Mouse (Mus musculus) heart, postnatal 10 days (tissue): Measurements from ENCODE around the gene Rpl10a. TPM values are rescaled to one million over a fixed set of nuclear protein-coding genes. Genes with fewer than 3 reads are reported as not detected.
"Not testable (repeated sequence)": the region's sequence is repeated elsewhere in the genome, so short reads cannot be mapped to it uniquely, and the experiment has no call there.

Experiments
- DNase-seq, 2 experiments: peaks; one replicate each; pipeline ENCODE4 v3.0.0; 2021
- intact Hi-C: fragments of 180-260 bp; cut with DNase I; formaldehyde crosslinking; loops from one replicate; pipeline ENCODE4 v1.15.1; 2025
- total RNA-seq, 2 experiments: library from RNA; stranded (reverse); gene quantifications; 2 replicates each; pipeline ENCODE4 v1.2.3; 2021

Rpl10a gene
- total RNA-seq, 2 experiments from 2014 or later = 584 to 595 TPM

DNA sequence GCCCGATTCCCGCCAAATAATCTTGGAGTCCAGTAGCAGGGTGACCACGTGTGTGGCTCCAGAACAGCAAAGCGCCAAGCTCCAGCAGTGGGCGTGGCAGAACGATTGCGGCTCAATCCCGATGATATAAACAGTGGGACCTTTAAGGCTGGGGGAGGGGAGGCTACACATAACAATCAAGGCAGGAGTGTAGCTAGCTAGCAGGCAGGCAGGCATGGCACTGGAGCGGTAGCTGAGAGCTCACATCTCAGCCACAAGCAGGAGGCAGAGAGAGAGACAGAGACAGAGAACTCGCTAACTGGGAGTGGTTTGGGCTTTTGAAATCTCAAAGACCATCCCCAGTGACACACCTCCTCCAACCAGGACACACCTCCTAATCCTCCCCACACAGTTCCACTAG lies 23.1 kb upstream of the Rpl10a start:
- intact Hi-C loops = no loop called here
- no peak for DNase-seq

DNA sequence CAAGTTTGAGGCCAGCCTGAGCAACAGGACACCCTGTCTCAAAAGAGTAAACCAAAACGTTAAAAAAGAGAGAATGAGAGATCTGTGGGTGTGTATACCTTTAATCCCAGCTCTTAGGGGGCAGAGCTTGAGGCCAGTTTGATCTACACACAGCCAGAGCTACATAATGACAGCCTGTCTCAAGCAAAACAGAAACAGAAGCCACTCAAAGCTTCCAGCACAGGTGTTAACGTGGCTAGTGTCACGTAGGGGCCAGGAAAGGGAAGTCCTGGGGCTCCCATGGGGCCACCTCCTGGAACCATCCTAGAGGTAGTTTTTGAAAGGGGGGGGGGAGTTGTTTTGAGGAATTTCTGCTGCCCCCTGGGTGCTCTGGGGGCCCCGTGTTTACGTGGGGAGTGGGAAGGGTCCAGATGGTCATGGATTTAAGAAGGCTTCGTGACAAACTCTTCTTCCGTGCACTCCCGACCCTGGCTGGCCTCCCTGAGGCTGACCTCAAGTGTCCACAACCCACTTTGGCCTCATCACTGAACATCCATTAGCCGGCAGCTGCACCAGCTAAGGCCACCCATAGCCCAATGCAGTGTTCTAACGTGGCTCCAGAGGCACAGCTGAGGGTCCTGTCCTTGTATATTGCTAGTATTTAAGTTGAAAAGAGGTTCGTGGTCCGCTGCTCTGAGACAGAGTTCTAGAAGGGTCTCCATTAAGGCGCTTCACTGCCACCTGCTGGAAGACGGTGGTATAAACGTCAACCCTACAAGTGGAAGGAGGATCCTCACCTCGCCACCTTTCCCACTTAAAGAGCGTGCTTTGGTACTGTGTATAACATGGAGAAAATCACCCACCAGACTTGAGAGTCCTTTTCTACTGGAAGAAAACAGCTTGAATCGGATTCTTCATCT lies 19.7 kb upstream of the Rpl10a start:
- DNase-seq = peak; percentile 92 to 96
- intact Hi-C loops = loop anchor here (1.0 to 2.0 kb wide), 3 partner anchors 18 to 82 kb away; partner anchors contain the start of gene Ppard

DNA sequence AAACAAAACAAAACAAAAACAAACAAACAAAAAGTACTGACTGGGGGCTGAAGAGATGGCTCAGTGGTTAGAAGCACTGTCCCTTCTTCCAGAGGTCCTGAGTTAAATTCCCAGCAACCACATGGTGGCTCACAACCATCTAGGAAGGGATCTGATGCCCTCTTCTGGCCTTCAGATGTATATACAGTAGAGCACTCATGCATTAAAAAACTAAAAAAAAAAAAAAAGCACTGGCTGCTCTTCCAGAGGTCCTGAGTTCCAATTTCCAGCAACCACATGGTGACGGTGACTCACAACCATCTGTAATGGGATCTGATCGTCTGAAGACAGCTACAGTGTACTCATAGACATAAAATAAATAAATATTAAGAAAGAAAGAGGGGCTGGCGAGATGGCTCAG lies 17.4 kb upstream of the Rpl10a start:
- no peak for DNase-seq
- intact Hi-C loops = no loop called here

DNA sequence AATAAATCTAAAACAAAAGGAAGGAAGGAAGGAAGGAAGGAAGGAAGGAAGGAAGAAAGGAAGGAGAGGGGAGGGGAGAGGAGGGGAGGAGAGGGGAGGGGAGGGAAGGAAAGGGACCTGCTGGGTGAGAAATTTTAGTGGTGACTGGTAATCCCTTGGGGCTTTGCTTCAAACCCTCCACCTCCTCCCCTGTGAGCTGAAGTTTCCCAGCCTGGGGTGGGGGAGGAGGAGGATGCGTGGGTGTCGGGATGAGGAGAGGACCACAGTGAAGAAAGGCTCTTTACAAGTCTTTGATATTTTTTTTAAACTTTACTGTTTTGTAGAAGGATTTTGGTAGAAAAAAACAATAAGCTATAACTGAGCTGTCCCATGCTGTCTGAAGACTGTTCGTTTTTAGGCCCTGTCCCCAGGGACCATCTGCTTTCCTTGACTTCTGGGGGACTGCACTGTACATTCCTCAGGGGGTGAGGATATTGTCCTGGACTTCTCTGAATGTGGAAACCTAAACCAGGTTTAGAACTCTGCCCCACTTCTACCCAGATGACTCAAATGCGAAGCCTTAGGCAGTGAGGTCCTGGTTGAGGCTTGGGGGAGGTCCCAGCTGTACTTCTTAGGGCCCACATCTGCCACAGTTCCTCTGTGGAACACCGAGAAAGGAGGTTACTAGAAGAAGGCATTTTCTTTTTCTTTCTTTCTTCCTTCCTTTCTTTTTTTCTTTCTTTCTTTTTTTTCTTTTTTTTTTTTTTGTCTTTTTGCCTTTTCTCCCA lies 16.7 kb upstream of the Rpl10a start:
- intact Hi-C loops = no loop called here
- DNase-seq = no peak

DNA sequence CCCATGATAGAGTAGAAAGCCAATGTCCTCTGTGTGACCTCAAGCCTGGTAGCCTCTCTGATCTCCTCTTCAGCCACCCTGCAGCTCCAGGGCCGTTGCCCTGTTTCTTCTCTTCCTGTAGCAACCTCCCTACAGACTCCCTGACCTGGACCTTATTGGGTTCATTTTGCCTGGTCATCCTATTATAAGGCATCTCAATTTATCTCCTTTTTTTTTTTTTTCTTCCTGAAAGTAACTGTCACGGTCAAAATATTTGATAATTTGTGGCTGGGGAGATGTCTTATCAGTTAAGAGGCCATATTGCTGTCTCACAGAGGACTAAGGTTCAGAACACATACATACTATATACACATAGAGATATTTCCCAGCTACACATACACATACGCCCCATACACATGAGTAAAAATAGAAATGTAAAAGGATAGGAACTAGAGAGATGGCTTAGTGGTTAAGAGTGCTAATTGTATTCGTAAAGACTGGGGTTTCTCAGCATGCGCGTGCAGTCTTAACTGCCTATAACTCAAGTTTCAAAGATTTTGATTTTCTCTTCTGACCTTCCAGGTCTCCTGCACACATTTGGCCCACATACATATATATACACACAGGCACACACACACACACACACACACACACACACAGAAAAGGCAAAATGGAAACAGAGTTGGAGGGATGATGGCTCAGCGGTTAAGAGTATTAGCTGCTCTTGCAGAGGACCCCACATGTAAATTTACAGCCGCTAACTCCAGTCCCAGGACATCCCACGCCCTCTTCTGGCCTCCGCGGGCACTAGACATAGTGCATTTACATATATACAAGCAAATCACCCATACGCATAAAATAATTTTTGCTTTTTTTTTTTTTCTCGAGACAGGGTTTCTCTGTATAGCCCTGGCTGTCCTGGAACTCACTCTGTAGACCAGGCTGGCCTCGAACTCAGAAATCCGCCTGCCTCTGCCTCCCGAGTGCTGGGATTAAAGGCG lies 15.7 kb upstream of the Rpl10a start:
- intact Hi-C loops = no loop called here
- peak in 1 of 2 experiments; percentile 50 for DNase-seq

DNA sequence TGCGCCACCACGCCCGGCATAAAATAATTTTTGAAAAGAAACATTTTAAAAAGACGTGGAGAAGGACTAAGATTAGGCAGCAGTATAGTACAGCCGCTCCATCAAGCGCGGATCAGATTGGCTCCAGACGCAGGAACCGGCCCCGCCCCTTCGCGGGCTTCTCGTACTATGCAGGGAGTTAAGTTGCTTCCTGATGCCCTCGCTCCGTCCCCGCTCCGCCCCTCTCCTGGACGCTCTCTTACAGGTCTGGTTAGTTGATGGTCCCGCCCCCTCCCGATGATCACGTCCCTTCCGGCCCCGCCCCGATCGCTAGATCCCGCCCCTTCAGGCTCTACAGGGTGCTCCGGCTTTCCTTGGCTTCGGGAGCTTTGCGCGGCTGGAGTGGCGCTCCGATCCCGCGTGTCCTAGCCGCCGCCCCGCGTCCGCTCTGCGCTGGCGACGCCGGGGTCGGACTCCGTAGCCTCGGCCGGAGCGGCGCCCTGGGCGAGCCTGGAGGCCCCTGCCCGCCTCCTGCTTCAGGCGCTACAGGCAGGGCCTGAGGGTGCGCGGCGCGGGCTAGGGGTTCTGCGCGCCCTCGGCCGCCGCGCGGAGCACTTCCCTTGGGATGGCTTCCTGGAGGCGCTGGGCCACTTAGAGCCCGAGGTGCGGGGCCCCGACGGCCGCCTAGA lies 14.9 kb upstream of the Rpl10a start, which contains the start of gene Fance:
TSS of gene Fance (plus strand) at position 308 of the 668 bp plus-strand sequence.
- DNase-seq = peak; percentile 95 to 96
- intact Hi-C loops = no loop called here

DNA sequence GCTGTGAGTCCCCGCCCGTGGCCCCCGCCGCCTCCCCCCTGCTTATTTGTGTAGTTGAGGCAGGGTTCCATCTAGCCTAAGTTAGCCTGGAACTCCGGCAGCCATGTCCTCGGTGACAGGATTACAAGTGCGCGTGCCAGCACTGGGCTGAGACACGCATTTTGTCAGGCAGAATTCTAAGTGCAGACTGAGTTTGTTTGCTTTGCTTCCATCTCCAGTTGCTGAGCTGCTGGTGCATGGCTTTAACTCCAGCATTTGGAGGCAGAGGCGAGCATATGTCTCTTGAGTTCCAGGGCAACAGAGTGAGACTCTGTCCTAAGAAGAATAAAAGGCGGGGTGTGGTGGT lies 14.4 kb upstream of the Rpl10a start:
- DNase-seq = peak; percentile 46 to 59
- intact Hi-C loops = no loop called here

DNA sequence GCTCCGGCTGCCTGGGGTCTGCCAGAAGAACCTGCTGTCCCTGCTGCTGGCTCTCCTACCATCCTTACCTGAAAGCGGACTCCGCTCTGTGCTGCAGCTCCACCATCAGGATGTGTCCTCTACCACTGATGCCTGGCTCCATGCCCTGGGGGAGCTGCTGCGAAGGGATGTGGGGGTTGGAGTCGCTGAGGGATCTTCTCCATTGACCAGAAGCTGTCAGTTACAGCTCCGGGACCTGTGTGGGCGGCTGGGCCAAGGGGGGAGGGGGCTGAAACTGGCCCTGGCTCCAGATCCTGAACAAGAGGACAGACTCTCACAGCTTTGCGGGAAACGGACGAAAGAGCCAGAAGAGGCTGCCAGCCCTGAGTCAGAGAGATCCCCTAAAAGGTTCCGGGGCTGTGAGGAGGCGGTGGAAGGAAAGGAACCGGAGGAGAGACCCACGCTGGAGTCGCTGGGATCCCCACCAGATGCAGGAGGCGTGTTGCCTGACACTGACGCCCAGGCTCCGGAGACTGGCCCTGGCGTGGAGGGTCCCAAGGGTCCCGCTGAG lies 12.6 kb upstream of the Rpl10a start:
- intact Hi-C loops = no loop called here
- no peak for DNase-seq

DNA sequence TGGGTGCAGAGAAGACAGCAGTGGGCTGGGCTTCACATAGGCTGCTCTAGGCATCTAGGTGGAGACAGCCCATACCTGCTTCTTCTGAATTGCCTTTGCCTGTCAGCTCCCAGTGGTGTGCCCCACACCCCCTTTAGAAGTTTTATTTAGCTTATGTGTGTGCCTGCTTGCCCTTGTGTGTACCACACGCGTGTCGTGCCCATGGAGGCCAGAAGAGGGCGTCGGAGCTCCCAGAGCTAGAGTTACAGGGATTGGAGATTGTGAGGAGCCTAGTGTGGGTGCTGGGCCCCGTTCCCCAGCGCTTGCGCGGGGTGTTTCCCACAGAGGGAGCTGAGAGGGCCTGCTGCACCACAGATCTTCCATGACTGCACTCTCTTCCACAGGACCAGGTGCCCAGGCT lies 11.8 kb upstream of the Rpl10a start:
- DNase-seq = no peak
- intact Hi-C loops = no loop called here

DNA sequence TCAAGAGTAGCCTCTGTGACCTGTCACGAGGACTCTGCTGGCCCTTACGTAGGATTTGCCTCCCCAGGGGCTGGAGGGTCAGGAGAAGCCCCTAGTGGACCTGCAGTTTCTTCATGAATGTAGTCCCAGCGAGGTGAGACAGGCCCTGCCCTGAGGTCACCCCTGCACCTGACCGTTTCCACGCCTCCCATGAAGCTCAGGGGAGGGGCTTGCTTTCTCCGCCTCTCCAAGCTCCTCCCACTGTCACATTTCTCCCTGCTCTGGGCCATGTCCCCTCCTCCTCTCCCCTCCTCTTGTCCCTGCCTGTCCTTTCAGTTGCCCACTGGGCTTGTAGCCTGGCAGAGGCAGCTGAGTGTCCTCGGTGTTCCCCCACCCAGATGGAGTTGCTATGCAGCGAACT lies 11.2 kb upstream of the Rpl10a start:
- intact Hi-C loops = no loop called here
- no peak for DNase-seq

DNA sequence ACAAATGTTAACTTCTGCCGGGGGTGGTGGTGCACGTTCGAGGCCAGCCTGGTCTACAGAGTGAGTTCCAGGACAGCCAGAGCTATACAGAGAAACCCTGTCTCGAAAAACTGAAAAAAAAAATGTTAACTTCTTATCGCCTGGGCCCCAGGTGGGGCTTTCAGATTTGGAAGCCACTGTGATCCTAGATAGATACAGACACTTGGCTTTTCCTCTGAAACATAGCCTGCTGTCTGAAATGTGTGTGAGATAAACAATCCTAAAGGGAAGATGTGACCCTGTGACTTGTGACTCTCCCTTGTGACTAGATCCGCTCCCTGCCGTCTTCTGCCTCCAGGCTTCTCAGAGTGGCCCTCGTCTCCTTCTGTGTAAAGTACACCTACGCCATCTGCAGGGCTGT lies 10.5 kb upstream of the Rpl10a start:
- intact Hi-C loops = no loop called here
- DNase-seq = no peak

DNA sequence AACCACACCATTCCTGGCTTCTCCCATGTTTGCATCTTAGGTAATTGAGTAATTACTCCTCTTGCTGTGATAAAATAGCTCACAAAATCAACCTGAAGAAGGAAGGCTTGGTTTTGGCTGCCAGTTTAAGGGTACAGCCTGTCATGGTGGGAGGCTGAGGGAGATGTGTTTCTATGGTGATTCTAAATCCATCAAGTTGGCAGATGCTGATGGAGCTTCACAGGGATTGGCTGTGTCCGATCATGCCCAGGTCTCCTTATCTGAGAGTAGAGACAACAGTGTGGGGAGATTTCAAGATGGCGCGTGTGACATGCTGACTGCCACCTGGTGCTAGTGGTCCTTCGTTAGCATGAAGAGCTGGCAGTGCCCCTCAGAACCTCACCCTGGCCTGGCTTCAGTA lies 6.6 kb upstream of the Rpl10a start:
- DNase-seq = no peak
- intact Hi-C loops = no loop called here

DNA sequence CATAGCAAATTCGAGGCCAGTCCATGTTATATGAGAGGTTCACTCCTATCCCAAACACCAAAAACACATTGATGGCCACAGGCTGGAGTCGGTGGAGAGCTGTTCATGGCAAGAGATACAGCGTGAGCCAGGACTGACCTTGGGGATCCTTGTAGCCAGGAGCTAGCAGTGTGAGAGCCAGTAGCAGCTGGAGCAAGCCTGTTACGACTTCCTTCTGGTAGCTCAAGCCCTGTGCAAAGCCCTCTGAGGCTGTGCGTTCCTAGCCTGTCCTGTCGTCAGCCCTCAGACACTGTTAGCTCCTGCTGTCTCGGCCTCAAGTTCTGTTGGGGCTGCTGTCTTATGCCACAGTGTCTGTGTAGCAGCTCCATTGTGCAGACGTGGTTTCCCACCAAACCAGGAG lies 4.5 kb upstream of the Rpl10a start:
- intact Hi-C loops = no loop called here
- DNase-seq = peak in 1 of 2 experiments; percentile 30

DNA sequence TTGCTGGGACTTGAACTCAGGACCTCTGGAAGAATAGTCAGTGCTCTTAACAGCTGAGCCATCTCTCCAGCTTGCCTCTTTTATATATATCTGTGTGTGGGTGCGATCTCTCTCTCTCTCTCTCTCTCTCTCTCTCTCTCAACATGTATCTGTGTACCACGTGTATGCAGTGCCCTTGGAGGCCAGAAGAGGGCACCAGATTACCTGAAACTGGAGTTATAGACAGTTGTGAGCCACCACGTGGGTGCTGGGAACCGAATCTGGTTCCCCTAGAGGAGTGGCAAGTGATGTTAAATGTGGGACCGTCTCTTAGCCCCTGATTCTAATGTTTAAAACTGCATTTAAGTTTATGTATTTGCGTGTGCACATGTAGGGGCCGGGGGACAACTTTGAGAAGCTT lies 3.9 kb upstream of the Rpl10a start:
- intact Hi-C loops, DNase-seq: not testable (repeated sequence)

DNA sequence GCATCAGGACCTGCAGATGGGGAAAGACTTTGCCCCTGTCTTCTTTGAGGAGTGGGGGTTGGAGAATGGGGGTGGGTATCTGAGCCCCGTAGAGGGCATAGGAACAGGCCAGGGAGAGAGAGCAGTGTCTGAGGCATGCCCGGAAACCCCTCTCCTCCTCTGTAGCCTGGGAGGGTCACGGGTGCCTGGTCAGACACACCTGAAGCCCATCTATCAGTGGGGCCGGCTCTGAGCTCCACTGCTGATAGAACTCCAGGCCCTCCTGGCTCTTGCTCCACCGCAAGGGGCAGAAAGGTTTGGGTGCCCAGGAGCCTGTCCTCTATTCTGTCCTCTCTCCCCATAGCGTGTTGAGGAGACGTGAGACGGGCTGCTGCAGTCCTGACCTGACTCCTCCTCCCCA lies 2.5 kb upstream of the Rpl10a start:
- intact Hi-C loops = no loop called here
- no peak for DNase-seq

DNA sequence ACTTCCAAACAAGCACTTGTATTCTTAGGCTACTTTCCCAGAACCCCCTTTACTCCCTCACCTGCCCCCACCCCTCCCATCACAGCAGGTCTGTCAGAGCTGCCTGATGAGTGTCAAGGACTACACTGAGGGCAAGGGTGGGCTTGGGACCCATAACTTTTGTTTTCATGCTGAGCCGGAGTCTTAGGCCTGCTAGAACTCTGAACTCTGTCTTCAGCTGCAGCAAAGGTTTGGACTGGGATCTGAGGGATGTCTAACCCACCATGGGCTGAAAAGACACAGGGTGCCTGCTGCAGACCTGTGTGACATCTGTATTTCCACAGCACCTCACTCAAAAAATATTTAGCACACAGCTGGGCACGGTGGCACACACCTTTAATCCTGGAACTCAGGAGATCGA lies 1.3 kb upstream of the Rpl10a start:
- intact Hi-C loops = no loop called here
- DNase-seq = no peak

DNA sequence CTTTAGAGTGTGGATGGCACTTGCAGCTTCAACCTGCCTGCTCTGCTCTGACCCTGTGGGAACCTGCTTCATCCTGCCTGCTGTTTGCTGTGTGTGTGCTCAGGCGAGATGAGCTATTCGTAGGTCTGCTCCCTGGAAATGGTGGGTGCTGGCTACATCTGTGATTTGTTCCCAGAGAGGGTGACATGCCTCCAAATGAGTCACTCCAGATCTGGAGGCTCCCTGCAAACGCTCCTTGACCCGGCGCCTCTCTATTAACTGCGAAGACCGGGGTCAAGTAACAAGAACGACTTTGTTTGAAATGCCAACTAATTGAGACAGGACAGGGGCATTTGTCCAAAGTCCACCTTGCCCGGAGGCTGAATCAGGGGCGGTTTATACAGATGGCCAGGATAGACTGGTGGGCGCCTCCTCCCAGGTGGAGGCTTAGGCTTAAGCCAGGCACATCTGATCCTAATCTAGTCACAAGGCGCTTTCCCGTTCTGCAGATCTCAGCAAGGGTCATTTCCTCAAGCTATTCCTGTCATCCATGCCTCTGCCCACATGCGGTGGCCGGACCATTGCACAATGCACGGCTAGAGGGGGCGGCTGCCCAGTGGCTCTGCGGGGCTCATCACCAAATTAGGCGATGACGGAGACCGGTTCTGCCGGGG lies 472 bp upstream of the Rpl10a start:
- intact Hi-C loops = no loop called here
- peak in 1 of 2 experiments; percentile 19 for DNase-seq

DNA sequence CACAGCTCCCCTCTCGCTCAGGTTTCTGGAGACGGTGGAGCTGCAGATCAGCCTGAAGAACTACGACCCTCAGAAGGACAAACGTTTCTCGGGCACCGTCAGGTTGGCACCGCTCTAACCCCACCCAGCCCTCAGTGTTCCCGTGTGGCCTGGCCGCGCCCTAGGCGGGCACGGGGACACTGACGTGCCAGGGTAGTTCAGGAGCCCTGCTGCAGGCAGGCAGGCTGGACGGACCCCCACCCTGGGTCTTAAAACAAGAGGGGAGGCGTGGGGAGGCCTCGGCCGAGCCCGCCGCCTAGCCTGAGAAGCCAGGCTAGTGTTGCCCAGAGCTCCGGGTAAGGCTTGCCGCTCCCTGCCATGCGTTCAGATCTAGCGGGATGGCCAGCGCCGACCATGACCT lies 675 bp downstream of the Rpl10a start:
- intact Hi-C loops = no loop called here
- no peak for DNase-seq

DNA sequence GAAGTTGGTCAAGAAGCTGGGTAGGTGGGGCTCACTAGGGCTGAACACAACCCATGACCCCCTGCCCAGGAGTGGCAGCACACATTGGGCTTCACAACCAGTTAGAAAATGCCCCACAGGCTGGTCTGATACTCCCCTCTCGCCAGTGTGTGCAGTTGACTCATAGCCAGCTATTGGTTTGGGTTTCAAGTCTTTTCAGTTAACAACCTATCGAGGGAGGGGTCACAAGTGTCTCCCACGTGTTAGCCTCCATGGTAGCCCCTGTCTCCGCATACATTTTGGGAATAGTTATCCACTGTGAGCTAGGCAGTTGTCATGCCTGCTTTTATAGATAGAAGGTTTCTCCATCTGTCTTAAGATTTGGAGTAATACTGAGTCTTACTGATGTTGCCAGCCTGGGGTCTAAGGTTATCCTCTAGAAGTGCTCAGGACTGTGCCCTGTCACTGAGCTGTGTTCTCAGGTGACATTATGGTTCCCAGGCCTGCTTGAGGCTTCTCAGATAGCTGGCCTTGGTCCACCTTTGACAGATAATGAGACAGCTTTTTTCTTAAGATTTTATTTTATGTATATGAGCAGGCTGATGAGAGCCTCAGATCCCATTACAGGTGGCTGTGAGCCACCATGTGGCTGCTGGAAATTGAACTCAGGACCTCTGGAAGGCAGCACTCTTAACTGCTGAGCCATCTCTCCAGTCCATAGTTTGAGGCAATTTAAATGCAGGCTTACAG lies 1.4 kb downstream of the Rpl10a start:
- DNase-seq = no peak
- intact Hi-C loops = no loop called here
